Mouse (Mus musculus): Measurements from ENCODE around the gene Grk3. TPM values are rescaled to one million over a fixed set of nuclear protein-coding genes. Genes with fewer than 3 reads are reported as not detected.

Gene Grk3
- polyA plus RNA-seq (2014; fragmentation: Illumina TruSeq; extraction: RNeasy Lipid Tissue Mini Kit (QIAGEN cat#74804); ENCODE audit: low read depth, low replicate concordance) = 20.1 TPM

GRCm38 (mm10) chr5:113015236-113016061 is at the start of gene Grk3:
Grk3 (minus strand) TSS chr5:113015791.

GRCm38 (mm10) chr5:112895674-112896654 is 119.6 kb downstream of the Grk3 start, which contains the start of gene Myo18b:
Myo18b (minus strand) TSS chr5:112896362.

Other genes starting within 250 kb of the Grk3 start
- 3.2 TPM for gene Myo18b, start 119.4 kb downstream of the Grk3 start, polyA plus RNA-seq (2014; fragmentation: Illumina TruSeq; extraction: RNeasy Lipid Tissue Mini Kit (QIAGEN cat#74804); ENCODE audit: low read depth, low replicate concordance)
- not detected for gene Crybb2, start 54.3 kb upstream of the Grk3 start, polyA plus RNA-seq (2014; fragmentation: Illumina TruSeq; extraction: RNeasy Lipid Tissue Mini Kit (QIAGEN cat#74804); ENCODE audit: low read depth, low replicate concordance)
- gene Crybb3, start 65.8 kb upstream of the Grk3 start, polyA plus RNA-seq (2014; fragmentation: Illumina TruSeq; extraction: RNeasy Lipid Tissue Mini Kit (QIAGEN cat#74804); ENCODE audit: low read depth, low replicate concordance) = not detected
- gene 2900026A02Rik, start 205.4 kb upstream of the Grk3 start, polyA plus RNA-seq (2014; fragmentation: Illumina TruSeq; extraction: RNeasy Lipid Tissue Mini Kit (QIAGEN cat#74804); ENCODE audit: low read depth, low replicate concordance) = 0.90 TPM
- gene Tmem211, start 211.1 kb upstream of the Grk3 start, polyA plus RNA-seq (2014; fragmentation: Illumina TruSeq; extraction: RNeasy Lipid Tissue Mini Kit (QIAGEN cat#74804); ENCODE audit: low read depth, low replicate concordance) = not detected

Data from testis, adult 10 weeks (tissue).